Mouse (Mus musculus): Measurements from ENCODE around the gene Scaf4.

DNA sequence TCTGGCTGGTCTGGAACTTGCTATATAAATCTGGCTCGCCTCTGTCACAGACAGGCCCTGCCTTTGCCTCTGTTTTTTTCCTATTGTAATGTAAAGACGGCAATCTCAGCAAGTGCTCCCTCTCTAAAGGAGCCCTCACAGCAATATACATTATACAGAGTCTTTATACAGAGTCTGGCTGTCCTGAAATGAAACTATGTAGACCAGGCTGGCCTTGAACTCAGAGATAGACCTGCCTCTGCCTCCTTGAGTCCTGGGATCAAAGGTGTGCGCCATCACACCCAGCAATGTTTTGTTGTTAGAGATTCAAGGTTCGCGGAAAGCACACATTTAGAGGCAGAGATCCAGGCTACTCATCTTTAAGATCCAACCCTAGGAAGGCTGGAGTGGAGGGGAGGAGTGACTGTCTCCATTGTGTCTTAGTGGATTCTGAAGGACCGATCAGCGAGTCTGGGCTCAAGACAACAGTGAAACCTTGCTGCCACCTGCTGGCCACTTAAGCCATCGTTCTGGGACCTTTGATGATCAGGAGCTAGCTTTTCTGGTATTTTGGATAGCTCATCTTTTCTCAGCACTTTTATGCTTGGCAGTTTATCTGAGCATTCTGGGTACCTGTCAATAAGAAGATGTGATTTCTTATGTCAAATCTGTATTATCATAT, 98.2 kb downstream of the Scaf4 start:
- TF ChIP-seq POLR2AphosphoS2 (IDR thresholded peaks at IDR 0.05; ENCODE audit: insufficient read length, low read depth), result no peak
- TF ChIP-seq POLR2A (IDR thresholded peaks at IDR 0.05; ENCODE audit: insufficient read length, low read depth), result no peak
- no peak for TF ChIP-seq MAX (IDR thresholded peaks at IDR 0.05; ENCODE audit: low read depth)

Data from myocyte (in vitro differentiated cells).